Mouse (Mus musculus) heart, adult 2 months (tissue): ENCODE results near the gene Masp2.

Experiments
- CTCF ChIP-seq: fragments of 200-600 bp; IDR thresholded peaks from 2 replicates; pipeline ENCODE4 v1.8.1; 2022; ENCODE audit warnings: antibody characterized with exemption, mild to moderate bottlenecking, moderate library complexity
- EP300 ChIP-seq: fragments of 200-500 bp; IDR thresholded peaks from 2 replicates; pipeline ENCODE4 v1.6.1; 2011; ENCODE audit warnings: low read depth, low read length, control low read depth; ENCODE audit not compliant: insufficient read depth
- POLR2A ChIP-seq: fragments of 200-500 bp; IDR thresholded peaks from 2 replicates; pipeline ENCODE4 v1.6.1; 2011; ENCODE audit warnings: mild to moderate bottlenecking, low read depth, low read length, control low read depth; ENCODE audit not compliant: insufficient read depth

- TF ChIP-seq CTCF (peak; percentile 79), EP300 (no peak), POLR2A (no peak)
Observed at GRCm38 (mm10) chr4:148604541-148605165, 2.3 kb downstream of the Masp2 start.
